Mouse (Mus musculus) gastrocnemius, postnatal 10 days (tissue): ENCODE measurements around the gene Vmn2r104. TPM values are rescaled to one million over a fixed set of nuclear protein-coding genes. Genes with fewer than 3 reads are reported as not detected.

ENCODE experiments used
- DNase-seq: peaks from one replicate; pipeline ENCODE4 v3.0.0; 2021; ENCODE audit warnings: mixed read lengths
- long read RNA-seq, 2 experiments: library from polyadenylated mRNA; stranded (forward); transcript quantifications; one replicate each; pipeline ENCODE4 v2.0.0; 2021
- total RNA-seq, 2 experiments: library from RNA; stranded (reverse); gene quantifications; 2 replicates each; pipeline ENCODE4 v1.2.3; 2021

The Vmn2r104 gene
- total RNA-seq: not detected
- long read RNA-seq, experiment 1: 0 reads
- long read RNA-seq, experiment 2: 0 reads

- no peak for DNase-seq
These were observed at the start of gene Vmn2r104 for GRCm38 (mm10) chr17:20048236-20048635. Gene Vmn2r104 (minus strand): TSS chr17:20048336.

GRCm38 (mm10) chr17:20074090-20074489 lies 26.0 kb upstream of the Vmn2r104 start:
- DNase-seq: no peak

- DNase-seq: no peak
These were observed 23.7 kb upstream of the Vmn2r104 start for GRCm38 (mm10) chr17:20071656-20072396.

Other genes starting within 250 kb of the Vmn2r104 start
- not detected for gene Fpr-rs7, start 65.9 kb upstream of the Vmn2r104 start, total RNA-seq
- gene Fpr-rs6, start 134.8 kb upstream of the Vmn2r104 start, total RNA-seq: not detected
- not detected for gene Vmn2r105, start 186.7 kb upstream of the Vmn2r104 start, total RNA-seq
- gene Vmn2r106, start 237.2 kb upstream of the Vmn2r104 start, total RNA-seq: not detected